Mouse (Mus musculus) neural tube, embryonic 11.5 days (tissue): ENCODE measurements around the gene Zfp593. TPM values are rescaled to one million over a fixed set of nuclear protein-coding genes. Genes with fewer than 3 reads are reported as not detected.

ENCODE experiments used
- ATAC-seq: fragments of 200-750 bp; cut with Nextera tagmentation; 2 replicates; pipeline ENCODE4 v1.8.0; 2017; ENCODE audit warnings: moderate number of reproducible peaks, mild to moderate bottlenecking, moderate TSS enrichment, moderate library complexity; ENCODE audit not compliant: insufficient read depth, low FRiP score, low TSS enrichment
- DNase-seq: peaks from one replicate; pipeline ENCODE4 v3.0.0-alpha.2; 2015; ENCODE audit warnings: low spot score
- H3K27ac ChIP-seq: fragments of 300-500 bp; sonication (generic); 2 replicates; pipeline ENCODE4 v1.5.1; 2014; ENCODE audit warnings: low read depth, mild to moderate bottlenecking, low read length
- H3K27me3 ChIP-seq: fragments of 300-500 bp; sonication (generic); 2 replicates; pipeline ENCODE4 v1.6.1; 2014; ENCODE audit warnings: mild to moderate bottlenecking, low read length, mixed read lengths; ENCODE audit not compliant: control insufficient read depth, insufficient read depth
- H3K36me3 ChIP-seq: fragments of 300-500 bp; sonication (generic); 2 replicates; pipeline ENCODE4 v1.6.1; 2014; ENCODE audit warnings: mild to moderate bottlenecking, low read length, moderate library complexity, mixed read lengths; ENCODE audit not compliant: control insufficient read depth, insufficient read depth
- H3K4me1 ChIP-seq: fragments of 300-500 bp; sonication (generic); 2 replicates; pipeline ENCODE4 v1.6.1; 2014; ENCODE audit warnings: low read length, mixed read lengths; ENCODE audit not compliant: control insufficient read depth, insufficient read depth
- H3K4me2 ChIP-seq: fragments of 300-500 bp; sonication (generic); 2 replicates; pipeline ENCODE4 v1.6.1; 2014; ENCODE audit warnings: low read depth, mild to moderate bottlenecking, moderate library complexity
- H3K4me3 ChIP-seq: fragments of 300-500 bp; sonication (generic); 2 replicates; pipeline ENCODE4 v1.5.1; 2014; ENCODE audit warnings: low read depth, low read length
- H3K9ac ChIP-seq: fragments of 300-500 bp; sonication (generic); 2 replicates; pipeline ENCODE4 v1.6.1; 2014; ENCODE audit warnings: mild to moderate bottlenecking, low read length
- H3K9me3 ChIP-seq: fragments of 300-500 bp; sonication (generic); 2 replicates; pipeline ENCODE4 v1.6.1; 2016; ENCODE audit warnings: low read length; ENCODE audit not compliant: control insufficient read depth
- WGBS: fragments of 180-500 bp; shearing (Covaris S2); extraction: QIAGEN DNeasy Blood & Tissue Kit; methylation state at CpG from one replicate; pipeline ENCODE4 v1.1.7; 2014; 5-methylcytosine and 5-hydroxymethylcytosine counted together
- polyA plus RNA-seq: library from polyadenylated mRNA; unstranded; fragments of >200 nt; fragmentation: Nextera tagmentation; extraction: Ambion mirVana; gene quantifications from 2 replicates; pipeline ENCODE4 v1.2.1, GENCODE M21; 2014

Gene Zfp593
- 18.6 and 19.2 TPM in 2 replicates for polyA plus RNA-seq

DNA sequence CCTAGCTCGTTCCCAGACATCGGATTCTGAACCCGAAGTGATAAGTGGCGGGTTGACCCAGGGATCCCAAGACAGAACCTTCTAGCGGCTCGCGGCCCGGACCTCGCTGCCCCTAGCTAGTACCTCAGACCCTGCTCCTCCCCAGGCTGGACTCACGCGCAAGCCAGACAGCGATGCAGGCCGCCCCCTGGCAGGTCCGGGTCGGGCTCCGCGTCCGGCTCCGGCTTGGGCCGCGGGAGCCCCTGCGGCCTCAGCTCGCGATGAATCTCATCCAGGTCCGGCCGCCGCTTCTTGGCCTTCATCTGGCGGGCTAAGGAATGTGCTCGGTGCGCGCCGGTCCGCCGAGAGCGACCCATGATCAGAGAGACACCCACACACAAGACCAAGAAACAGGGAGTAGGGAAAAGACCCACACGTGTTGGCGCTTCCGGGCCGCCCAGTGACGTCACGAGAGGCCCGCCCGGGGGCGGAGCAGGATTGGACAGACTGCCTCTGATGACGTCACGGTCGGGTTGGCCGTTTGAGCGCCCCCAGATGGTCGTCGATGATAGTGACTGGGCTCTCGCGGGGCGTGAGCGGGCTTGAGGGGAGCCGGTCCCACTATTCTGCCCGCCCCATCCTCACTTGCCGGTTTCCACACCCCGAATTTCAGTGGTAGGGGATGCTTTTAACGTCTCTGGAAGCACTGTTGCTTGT, at the start of gene Zfp593:
Zfp593 (minus strand) TSS at position 445 of the 696 bp plus-strand sequence.
- ATAC-seq, result peak; percentile 72
- under 1% methylated on average over 60 of the region's 60 CpGs for WGBS

DNA sequence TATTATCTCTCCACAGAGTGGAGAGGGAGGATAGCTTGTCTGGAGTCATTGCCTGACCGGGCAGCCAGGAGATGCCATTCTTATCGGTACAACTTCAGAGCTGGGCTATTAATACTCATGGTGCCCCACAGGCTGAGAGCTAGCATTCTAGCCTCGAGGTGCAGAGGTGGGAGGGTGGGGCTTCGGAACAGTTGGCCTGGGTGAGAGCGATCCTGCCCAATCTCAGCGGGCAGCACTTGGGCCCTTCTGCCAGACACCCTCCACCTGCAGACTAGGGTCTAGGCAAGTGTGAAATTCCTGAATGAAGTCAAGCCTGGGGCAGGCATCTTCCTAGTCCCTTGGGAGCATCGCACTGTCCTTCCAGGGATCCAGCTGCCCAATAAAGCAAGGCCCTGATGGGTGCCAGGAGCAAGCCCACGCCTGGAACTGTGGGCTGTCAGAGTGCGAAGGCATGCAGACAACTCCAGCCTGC, 48.3 kb upstream of the Zfp593 start:
- no peaks in the 10 kb centered on the region; the same call in 1 of the 2 replicates for H3K4me1 ChIP-seq
- 64% methylated on average over 9 of the region's 9 CpGs for WGBS

More for the DNA sequence above, at the start of gene Zfp593:
- Histone ChIP-seq H3K9ac (peak within 1 kb of the TSS; percentile 77), H3K27ac (no peak within 1 kb of the TSS), H3K27me3 (peaks cover 6% of the 10 kb centered on the region), H3K4me3 (peak within 1 kb of the TSS; percentile 91), H3K4me1 (peaks cover 13% of the 10 kb centered on the region), H3K36me3 (no peaks in the 10 kb centered on the region), H3K4me2 (peak within 1 kb of the TSS; percentile 97), H3K9me3 (no peaks in the 10 kb centered on the region)
- DNase-seq, result peak; percentile 93

DNA sequence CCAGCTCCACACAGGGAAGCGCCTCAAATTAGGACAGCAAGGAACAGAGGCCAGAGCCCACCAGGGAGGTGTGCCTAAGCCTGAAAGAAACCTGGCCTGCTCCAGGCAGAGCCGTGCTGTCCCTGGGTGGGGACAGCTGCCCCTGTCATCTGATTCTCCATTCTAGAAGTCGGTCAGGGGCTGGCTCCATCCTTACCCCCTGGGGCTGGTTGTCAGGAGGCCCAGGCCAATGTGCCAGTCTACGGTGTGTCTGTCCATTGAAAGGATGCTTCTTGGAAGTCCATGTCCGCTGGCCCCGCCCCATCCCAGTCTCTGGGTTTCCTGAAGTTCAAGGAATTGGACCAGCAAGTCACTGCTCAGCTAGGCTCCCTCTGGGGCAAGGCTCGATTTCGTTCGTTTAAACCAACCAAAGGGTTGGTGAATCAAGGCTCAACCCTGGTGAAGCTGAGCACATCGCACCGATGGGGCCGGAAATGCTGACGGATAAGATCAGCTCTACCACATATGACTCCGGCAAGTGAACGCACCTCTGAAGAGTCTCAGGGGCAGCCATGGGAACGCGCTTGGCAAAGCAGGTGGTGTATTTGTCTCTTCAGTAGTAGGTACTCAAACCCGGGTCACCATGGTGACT, 47.8 kb upstream of the Zfp593 start:
- Histone ChIP-seq H3K4me1 (peaks cover 4% of the 10 kb centered on the region), H3K36me3 (no peaks in the 10 kb centered on the region), H3K27ac (no peak overlapping the region), H3K27me3 (no peaks in the 10 kb centered on the region), H3K9me3 (no peaks in the 10 kb centered on the region), H3K9ac (no peak overlapping the region), H3K4me3 (no peak overlapping the region), H3K4me2 (no peak overlapping the region)
- no peak for ATAC-seq
- 72% methylated on average over 18 of the region's 18 CpGs for WGBS
- no peak for DNase-seq

More for the DNA sequence above, 48.3 kb upstream of the Zfp593 start:
- no peak overlapping the region for H3K4me2 ChIP-seq
- H3K4me3 ChIP-seq, result no peak overlapping the region
- no peak overlapping the region for H3K27ac ChIP-seq
- no peak overlapping the region for H3K9ac ChIP-seq
- no peaks in the 10 kb centered on the region for H3K9me3 ChIP-seq
- DNase-seq (no peak), ATAC-seq (no peak)
- no peaks in the 10 kb centered on the region for H3K27me3 ChIP-seq
- H3K36me3 ChIP-seq, result no peaks in the 10 kb centered on the region

DNA sequence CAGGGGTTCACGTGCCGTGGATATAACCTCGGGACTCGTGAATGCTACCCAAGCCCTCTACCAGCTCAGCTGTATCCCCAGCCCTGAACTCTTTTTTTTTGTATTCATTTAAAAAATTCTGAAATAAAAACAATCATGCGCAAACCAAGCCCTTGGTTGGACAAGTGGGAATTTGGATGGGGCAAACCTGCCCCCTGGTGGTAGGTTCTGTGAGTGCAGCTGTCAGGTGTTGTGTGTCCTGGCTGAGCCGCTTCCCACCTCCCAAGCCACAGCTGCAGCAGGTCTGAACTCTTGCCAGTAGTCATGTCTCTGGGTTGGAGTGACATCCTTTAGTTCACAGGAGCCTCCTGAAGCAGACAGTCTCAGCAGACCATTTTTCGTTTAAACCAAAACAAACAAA, 46.7 kb upstream of the Zfp593 start:
- no peaks in the 10 kb centered on the region for H3K9me3 ChIP-seq
- no peak overlapping the region for H3K9ac ChIP-seq
- H3K27ac ChIP-seq, result no peak overlapping the region
- no peak overlapping the region for H3K4me2 ChIP-seq
- DNase-seq (peak; percentile 84), ATAC-seq (no peak)
- H3K4me3 ChIP-seq, result no peak overlapping the region
- WGBS, result 23% methylated on average over 7 of the region's 7 CpGs
- H3K27me3 ChIP-seq, result no peaks in the 10 kb centered on the region
- peaks cover 6% of the 10 kb centered on the region for H3K4me1 ChIP-seq
- no peaks in the 10 kb centered on the region for H3K36me3 ChIP-seq

DNA sequence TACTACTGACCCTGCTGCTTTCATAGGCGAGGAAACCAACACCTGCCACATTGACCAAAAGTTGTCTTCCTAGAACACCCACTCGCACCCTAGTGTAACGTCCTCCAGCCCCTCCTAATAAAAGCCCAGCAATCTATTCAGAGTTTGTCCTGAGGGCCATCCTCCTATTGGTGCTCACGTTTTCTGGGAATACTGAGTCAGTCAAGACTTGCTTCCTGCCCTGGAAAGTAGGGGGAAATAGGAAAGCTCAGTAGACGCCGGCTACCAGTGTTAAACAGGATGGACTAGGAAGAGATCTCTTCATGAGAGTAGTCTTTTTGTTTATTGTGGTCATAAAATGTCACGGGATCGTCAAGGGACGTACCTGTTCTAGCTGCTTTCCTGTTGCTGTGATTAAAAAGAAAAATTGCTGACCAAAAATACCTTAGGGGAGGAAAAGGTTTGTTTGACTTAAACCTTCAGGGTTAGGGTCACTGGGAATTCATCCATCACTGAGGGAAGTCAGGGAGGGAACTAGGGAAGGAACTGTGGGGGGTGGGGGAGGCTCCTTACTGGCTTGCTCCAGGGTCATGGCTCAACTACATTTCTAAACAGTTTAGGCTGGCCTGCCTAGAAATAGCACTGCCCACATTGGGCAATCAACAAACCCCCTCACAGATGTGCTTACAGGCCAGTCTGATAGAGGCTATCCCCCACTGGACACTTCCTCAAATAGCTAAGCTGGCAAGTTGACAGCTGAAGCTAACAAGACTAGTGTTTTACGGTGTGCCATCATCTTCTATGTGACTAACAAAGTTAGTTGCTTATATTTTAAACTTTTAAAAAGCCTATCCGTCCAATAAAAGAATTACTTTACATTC, 43.2 kb upstream of the Zfp593 start:
- H3K4me2 ChIP-seq, result peak overlapping the region; percentile 87
- no peak overlapping the region; the same call in 1 of the 2 replicates for H3K27ac ChIP-seq
- H3K4me1 ChIP-seq, result peaks cover 11% of the 10 kb centered on the region
- no peaks in the 10 kb centered on the region for H3K36me3 ChIP-seq
- peak overlapping the region; percentile 99 for H3K9ac ChIP-seq
- H3K9me3 ChIP-seq, result no peaks in the 10 kb centered on the region
- DNase-seq, result no peak
- 28% methylated on average over 11 of the region's 11 CpGs for whole genome bisulfite sequencing
- H3K4me3 ChIP-seq, result peak overlapping the region; percentile 89
- no peaks in the 10 kb centered on the region for H3K27me3 ChIP-seq
- ATAC-seq, result no peak

DNA sequence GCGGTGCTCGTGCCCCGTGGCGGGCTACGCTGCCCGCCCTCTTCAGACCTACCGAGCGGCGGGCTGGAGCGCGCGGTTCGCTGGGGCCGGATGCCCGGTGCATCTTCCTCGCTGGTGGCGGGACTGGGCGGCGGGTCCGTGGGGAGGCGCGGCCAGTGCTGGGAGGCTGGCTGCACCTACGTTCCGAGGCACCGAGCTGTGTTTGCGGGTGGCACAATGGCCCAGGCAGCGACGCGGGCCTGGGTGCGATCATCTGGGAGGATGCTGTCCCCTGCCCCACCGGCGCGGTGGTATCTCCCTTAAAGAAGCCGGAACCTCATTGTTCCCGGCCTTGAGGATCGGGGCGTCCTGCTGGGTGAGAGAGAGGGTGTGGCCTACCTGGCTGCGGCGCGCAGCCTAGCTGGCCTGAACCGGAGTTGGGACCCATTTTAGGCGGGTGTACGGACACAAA, 42.2 kb upstream of the Zfp593 start, which contains the start of gene Pdik1l:
Pdik1l (minus strand) TSS at position 321 of the 451 bp plus-strand sequence.
- 0% methylated on average over 27 of the region's 43 CpGs for WGBS
- DNase-seq, result peak; percentile 87

DNA sequence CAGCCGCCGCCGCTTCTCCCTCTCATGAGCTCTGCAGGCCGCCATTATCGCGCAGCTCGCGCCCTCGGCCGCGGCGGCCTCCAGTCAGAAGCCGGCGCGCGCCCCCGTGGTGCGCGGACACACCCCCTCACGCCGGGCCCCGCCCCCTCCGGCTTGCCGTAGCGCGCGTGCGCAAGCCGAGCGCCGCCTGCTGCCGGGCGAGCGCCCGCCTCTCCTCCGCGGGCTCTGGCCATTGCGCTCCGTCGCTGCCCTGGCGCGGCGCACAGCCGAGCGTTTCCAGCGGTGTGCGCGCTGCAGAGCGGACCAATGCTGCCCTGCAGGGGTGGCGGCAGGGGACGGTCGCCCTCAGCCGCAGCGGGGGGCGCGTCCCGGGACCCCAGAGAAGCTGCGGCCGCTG, 41.8 kb upstream of the Zfp593 start:
- ATAC-seq, result peak; percentile 94
- peaks cover 11% of the 10 kb centered on the region for H3K4me1 ChIP-seq
- no peaks in the 10 kb centered on the region for H3K36me3 ChIP-seq
- WGBS, result under 1% methylated on average over 52 of the region's 59 CpGs
- H3K9ac ChIP-seq, result peak overlapping the region; percentile 99
- peak; percentile 98 for DNase-seq
- H3K27me3 ChIP-seq, result no peaks in the 10 kb centered on the region
- no peaks in the 10 kb centered on the region for H3K9me3 ChIP-seq
- peak overlapping the region; percentile 89 for H3K4me3 ChIP-seq
- peak overlapping the region; percentile 87 for H3K4me2 ChIP-seq
- H3K27ac ChIP-seq, result peak overlapping the region; percentile 100

More for the DNA sequence above, 42.2 kb upstream of the Zfp593 start, which contains the start of gene Pdik1l:
- ATAC-seq, result peak; percentile 83
- peak within 1 kb of the TSS; percentile 89 for H3K4me3 ChIP-seq
- peak within 1 kb of the TSS; percentile 87 for H3K4me2 ChIP-seq
- H3K27me3 ChIP-seq, result no peaks in the 10 kb centered on the region
- H3K4me1 ChIP-seq, result peaks cover 11% of the 10 kb centered on the region
- peak within 1 kb of the TSS; percentile 99 for H3K9ac ChIP-seq
- H3K9me3 ChIP-seq, result no peaks in the 10 kb centered on the region
- H3K36me3 ChIP-seq, result no peaks in the 10 kb centered on the region
- peak within 1 kb of the TSS; percentile 100 for H3K27ac ChIP-seq
